Mouse (Mus musculus) small intestine, adult 2 months (tissue): ENCODE results near the gene Ccl11.

Experiments used
- CTCF ChIP-seq: fragments of 200-500 bp; IDR thresholded peaks from 2 replicates; pipeline ENCODE4 v1.5.1; 2012; ENCODE audit warnings: low read depth, mild to moderate bottlenecking, control low read depth, inconsistent platforms, low read length, moderate library complexity, mixed read lengths; ENCODE audit not compliant: insufficient replicate concordance, insufficient read length; ENCODE audit errors: extremely low read depth
- POLR2A ChIP-seq: fragments of 200-500 bp; IDR thresholded peaks from 2 replicates; pipeline ENCODE4 v1.6.1; 2012; ENCODE audit warnings: low read depth, mild to moderate bottlenecking, control low read depth, inconsistent platforms, low read length, moderate library complexity

DNA sequence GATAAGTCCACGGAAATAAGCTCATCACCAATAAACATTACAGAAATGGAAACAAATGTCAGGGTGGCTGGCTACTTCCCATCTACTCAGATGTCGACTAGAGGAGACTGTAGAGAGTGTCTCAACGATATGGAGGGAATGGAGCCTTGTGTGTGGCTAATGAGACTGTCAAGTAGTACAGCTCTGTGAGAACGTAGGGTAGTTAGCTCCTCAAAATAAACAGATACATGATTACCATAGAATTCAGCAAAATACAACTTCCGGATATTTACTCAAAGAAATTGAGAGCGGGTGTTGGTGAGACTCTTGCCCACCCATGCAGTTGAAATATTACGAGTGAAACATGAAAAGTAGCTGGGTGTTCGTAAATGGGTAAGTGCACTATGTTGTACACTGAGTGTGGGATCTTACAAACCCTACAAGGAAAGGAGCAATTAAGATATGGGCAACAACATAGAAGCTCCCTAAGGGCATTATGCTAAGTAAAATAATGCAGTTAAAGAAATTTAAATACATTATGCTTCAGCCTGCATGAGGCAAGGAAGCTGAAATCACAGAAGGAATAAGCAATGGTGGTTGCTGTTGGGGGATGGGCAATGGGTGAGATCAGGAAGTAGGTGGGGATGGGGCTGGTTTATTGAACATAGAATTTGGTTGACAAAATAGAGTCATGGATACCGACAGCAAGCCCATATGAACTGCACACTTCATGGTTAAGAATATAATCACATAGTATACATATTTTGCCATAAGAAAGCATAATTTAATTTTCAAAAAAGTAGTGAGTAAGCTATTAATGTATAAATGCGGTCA lies 42.1 kb downstream of the Ccl11 start:
- TF ChIP-seq CTCF (no peak), POLR2A (no peak)
